Mouse (Mus musculus) heart, postnatal 25 days (tissue): ENCODE measurements around the gene Gpsm1. TPM values are rescaled to one million over a fixed set of nuclear protein-coding genes. Genes with fewer than 3 reads are reported as not detected.
A peak's percentile ranks its signal among the peaks of the same experiment; 100 is the strongest.

Source experiments
- DNase-seq: peaks from one replicate; pipeline ENCODE4 v3.0.0; 2022; ENCODE audit warnings: low spot score
- intact Hi-C: fragments of 180-260 bp; cut with DNase I; formaldehyde crosslinking; loops from one replicate; pipeline ENCODE4 v1.15.1; 2025
- total RNA-seq, 2 experiments: library from RNA; stranded (reverse); gene quantifications; 2 replicates each; pipeline ENCODE4 v1.2.3; 2021

Gpsm1 gene
- total RNA-seq, 2 experiments from 2014 or later = 195 to 226 TPM

- intact Hi-C loops = no loop called here
- DNase-seq = no peak
Observed at GRCm38 (mm10) chr2:26330056-26330468, 14.7 kb downstream of the Gpsm1 start.

GRCm38 (mm10) chr2:26330702-26331101 lies 15.4 kb downstream of the Gpsm1 start:
- no peak for DNase-seq
- intact Hi-C loops = no loop called here

GRCm38 (mm10) chr2:26338302-26339203 lies 23.2 kb downstream of the Gpsm1 start:
- intact Hi-C loops = no loop called here
- no peak for DNase-seq

GRCm38 (mm10) chr2:26339204-26339551 lies 23.9 kb downstream of the Gpsm1 start:
- peak; percentile 55 for DNase-seq
- intact Hi-C loops = no loop called here

GRCm38 (mm10) chr2:26341510-26341981 lies 26.2 kb downstream of the Gpsm1 start:
- DNase-seq = peak; percentile 54
- intact Hi-C loops = no loop called here

- peak; percentile 64 for DNase-seq
- intact Hi-C loops = no loop called here
Observed at GRCm38 (mm10) chr2:26342044-26342443, 26.7 kb downstream of the Gpsm1 start.

GRCm38 (mm10) chr2:26342609-26343490 lies 27.5 kb downstream of the Gpsm1 start:
- DNase-seq = no peak
- intact Hi-C loops = no loop called here

- DNase-seq = no peak
- intact Hi-C loops = no loop called here
Observed at GRCm38 (mm10) chr2:26348241-26348640, 32.9 kb downstream of the Gpsm1 start.

GRCm38 (mm10) chr2:26351358-26352290 lies 36.3 kb downstream of the Gpsm1 start, which contains the start of gene Dnlz:
Gene Dnlz (minus strand): TSS chr2:26352110.
- intact Hi-C loops = loop anchor here (1.0 kb wide), 2 partner anchors 26 to 38 kb away; partner anchors contain the start of genes Entr1 and Pmpca
- peak; percentile 86 for DNase-seq

GRCm38 (mm10) chr2:26352291-26352910 lies 37.1 kb downstream of the Gpsm1 start:
- intact Hi-C loops = loop anchor here (1.0 kb wide), 2 partner anchors 27 to 37 kb away; partner anchors contain the start of genes Entr1 and Pmpca
- no peak for DNase-seq

GRCm38 (mm10) chr2:26353066-26353980 lies 38.0 kb downstream of the Gpsm1 start:
- no peak for DNase-seq
- intact Hi-C loops = no loop called here

GRCm38 (mm10) chr2:26354401-26354800 lies 39.1 kb downstream of the Gpsm1 start:
- intact Hi-C loops = loop anchor here (2.0 kb wide), 1 partner anchor 54 kb away; no protein-coding TSS in a partner anchor
- DNase-seq = no peak

GRCm38 (mm10) chr2:26356231-26356630 lies 40.9 kb downstream of the Gpsm1 start:
- intact Hi-C loops = no loop called here
- DNase-seq = no peak

- no peak for DNase-seq
- intact Hi-C loops = no loop called here
Observed at GRCm38 (mm10) chr2:26356678-26357077, 41.4 kb downstream of the Gpsm1 start.

GRCm38 (mm10) chr2:26357484-26357883 lies 42.2 kb downstream of the Gpsm1 start:
- intact Hi-C loops = no loop called here

GRCm38 (mm10) chr2:26358667-26359320 lies 43.5 kb downstream of the Gpsm1 start:
- DNase-seq = no peak

More at GRCm38 (mm10) chr2:26357484-26357883, 42.2 kb downstream of the Gpsm1 start:
- DNase-seq = no peak

GRCm38 (mm10) chr2:26359983-26360382 lies 44.7 kb downstream of the Gpsm1 start:
- intact Hi-C loops = no loop called here
- no peak for DNase-seq

More at GRCm38 (mm10) chr2:26358667-26359320, 43.5 kb downstream of the Gpsm1 start:
- intact Hi-C loops = no loop called here
